Mouse (Mus musculus) ovary, adult 10 weeks (tissue): ENCODE measurements around the gene Ccm2. TPM values are rescaled to one million over a fixed set of nuclear protein-coding genes. Genes with fewer than 3 reads are reported as not detected.

Experiments
- polyA plus RNA-seq: library from polyadenylated mRNA; stranded (reverse); fragments of 350-450 nt; fragmentation: Illumina TruSeq; extraction: RNeasy Lipid Tissue Mini Kit (QIAGEN cat#74804); gene quantifications from one replicate; pipeline ENCODE4 v1.2.3, GENCODE M21; 2014

The Ccm2 gene
- 2.1 TPM for polyA plus RNA-seq

DNA sequence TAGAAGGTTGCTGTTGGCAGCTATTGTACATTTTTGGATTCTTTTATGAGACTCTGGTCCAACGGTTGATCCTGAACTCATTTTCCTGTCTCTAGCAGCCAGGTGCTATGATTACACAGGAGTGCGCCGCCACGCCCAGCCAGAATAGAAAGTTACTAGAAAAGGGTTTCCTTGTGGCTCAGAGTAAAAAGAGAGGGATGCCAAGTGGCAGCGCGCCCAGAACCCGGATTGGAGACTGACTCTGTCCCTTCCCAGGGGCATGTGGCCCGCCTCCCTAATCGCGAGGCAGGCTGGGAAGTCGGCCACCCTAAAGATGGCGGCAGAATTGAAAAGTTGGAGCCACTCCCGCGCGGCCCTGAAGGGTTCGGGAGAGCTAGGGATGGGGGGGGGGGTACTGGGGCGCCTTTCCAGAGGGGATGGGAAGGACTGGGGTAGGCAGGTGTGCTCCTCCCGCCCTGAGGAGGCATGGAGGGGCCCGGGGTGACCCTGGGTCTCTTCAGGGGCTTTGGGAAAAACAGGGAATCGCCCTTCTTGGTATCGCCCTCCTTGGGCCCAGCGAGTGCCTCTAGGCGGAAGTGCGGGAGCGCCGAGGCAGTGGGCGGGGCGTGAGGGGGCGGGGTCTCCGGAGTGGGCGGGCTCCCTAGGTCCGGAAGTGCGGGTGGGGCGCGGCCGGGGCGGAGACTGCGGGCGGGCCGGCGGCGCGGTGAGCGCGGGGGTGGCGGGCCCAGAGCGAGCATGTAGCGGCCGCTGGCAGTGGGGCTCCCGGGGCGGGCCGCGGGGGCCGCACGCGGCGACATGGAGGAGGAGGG, at the start of gene Ccm2:
TSS of gene Ccm2 (plus strand) at position 683 of the 809 bp plus-strand sequence.

DNA sequence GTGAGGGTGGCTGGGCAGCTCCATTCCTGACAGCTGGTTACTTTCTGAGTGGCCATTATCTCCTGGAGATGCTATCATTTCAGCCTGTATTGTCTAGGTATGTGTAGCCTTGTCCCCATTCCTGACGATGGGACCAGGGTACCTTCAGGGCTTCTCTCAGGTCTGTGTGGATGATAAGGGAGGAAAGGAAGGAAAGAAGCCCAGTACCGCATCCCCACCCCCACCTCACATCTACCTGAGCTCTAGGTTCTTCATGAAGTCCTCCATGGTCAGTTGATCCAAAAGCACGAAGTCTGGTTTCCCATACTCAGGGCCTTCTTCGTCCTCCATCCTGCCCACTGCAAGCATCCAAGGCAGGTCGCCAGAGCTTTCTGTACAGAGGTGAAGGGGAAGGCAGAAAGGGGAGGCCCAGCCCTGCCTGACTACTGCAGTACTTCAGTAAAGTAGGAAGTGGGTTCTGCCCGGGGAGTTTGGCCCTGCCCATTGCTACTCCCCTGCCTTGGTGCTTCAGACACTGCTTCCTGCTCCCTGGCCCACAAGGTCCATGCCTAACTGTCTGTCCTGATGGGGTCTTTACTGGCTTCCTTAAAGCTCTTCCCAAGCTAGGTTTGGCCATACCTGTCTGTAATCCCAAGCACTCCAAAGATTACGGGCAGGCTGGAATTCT, 26.0 kb upstream of the Ccm2 start, which contains the start of gene Myo1g:
TSS of gene Myo1g (minus strand) at position 459 of the 667 bp plus-strand sequence.

GRCm38 (mm10) chr11:6605491-6606399, 59.1 kb downstream of the Ccm2 start, which contains the start of gene Nacad:
Gene Nacad, minus strand, starts transcription at chr11:6606053.

DNA sequence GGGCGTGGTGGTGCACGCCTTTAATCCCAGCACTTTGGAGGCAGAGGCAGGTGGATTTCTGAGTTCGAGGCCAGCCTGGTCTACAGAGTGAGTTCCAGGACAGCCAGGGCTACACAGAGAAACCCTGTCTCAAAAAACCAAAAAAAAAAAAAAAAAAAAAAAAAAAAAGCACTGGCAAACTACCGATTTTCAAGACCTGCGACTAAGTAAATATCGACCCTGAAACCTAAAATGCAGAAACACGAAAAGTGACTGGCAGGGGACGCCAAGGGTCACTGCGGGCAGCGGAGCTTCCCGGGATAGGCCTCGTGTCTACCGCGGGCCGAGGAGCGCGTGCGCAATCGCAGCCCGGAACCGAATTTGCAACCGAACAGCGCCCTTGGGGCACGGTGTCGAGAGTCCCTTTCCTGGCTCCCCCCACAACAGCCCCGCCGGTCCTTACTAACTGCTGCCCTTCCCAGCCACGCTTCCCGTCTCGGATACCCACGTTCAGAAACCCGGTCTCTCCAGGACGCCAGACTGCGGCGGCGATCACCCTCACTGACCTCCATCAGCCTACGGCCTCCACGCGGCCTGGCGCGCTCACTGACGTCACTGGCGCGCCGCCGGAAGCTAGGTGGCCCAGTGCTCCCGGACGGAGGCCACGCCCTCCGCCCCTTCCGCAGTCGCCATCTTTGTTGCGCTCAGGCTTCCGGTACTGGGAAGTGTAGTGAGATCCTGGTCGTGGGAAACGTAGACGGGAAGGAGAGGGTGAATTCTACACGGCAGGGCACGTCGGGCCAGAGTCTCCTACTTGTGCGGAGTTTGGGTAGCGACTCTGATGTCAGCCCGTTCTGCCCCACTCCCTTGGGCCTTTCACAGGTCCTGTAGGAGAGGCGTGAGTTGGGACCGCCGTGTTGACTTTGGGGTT, 79.0 kb downstream of the Ccm2 start, which contains the start of gene Tbrg4:
TSS of gene Tbrg4 (minus strand) at position 590 of the 910 bp plus-strand sequence.

GRCm38 (mm10) chr11:6638537-6638936, 91.8 kb downstream of the Ccm2 start, which contains the start of gene Wap:
Gene Wap, minus strand, starts transcription at chr11:6638637.

Other genes with a start within 250 kb of the Ccm2 start
- gene Zmiz2, start 157.8 kb upstream of the Ccm2 start, polyA plus RNA-seq, result 0.63 TPM
- 1,012 TPM for gene Ppia, start 131.4 kb upstream of the Ccm2 start, polyA plus RNA-seq
- 19.9 TPM for gene H2afv, start 102.4 kb upstream of the Ccm2 start, polyA plus RNA-seq
- gene Purb, start 71.0 kb upstream of the Ccm2 start, polyA plus RNA-seq, result 347 TPM
- gene Myo1g, start 25.9 kb upstream of the Ccm2 start, polyA plus RNA-seq, result not detected
- gene Nacad, start 59.2 kb downstream of the Ccm2 start, polyA plus RNA-seq, result not detected
- 0.97 TPM for gene Tbrg4, start 79.2 kb downstream of the Ccm2 start, polyA plus RNA-seq
- not detected for gene Wap, start 91.8 kb downstream of the Ccm2 start, polyA plus RNA-seq
- not detected for gene Ramp3, start 111.6 kb downstream of the Ccm2 start, polyA plus RNA-seq